Mouse (Mus musculus) cerebellum, postnatal 4 days (tissue): ENCODE measurements around the gene Pdpr.
"Not testable (repeated sequence)": the region's sequence is repeated elsewhere in the genome, so short reads cannot be mapped to it uniquely, and the experiment has no call there.

Source experiments
- DNase-seq, 2 experiments: peaks; one replicate each; pipeline ENCODE4 v3.0.0; 2022; ENCODE audit warnings: low spot score in 2 of 2, mixed read lengths in 1 of 2

Pdpr gene

GRCm38 (mm10) chr8:111090126-111090525, 4.3 kb upstream of the Pdpr start:
- peak; percentile 59 to 73 for DNase-seq

- no peak for DNase-seq
Observed at GRCm38 (mm10) chr8:111091706-111092105, 2.7 kb upstream of the Pdpr start.

GRCm38 (mm10) chr8:111092326-111092725, 2.1 kb upstream of the Pdpr start, which contains the start of gene Clec18a:
Gene Clec18a, minus strand, starts transcription at chr8:111092426.
- DNase-seq, result not testable (repeated sequence)

- peak in 1 of 2 experiments; percentile 13 for DNase-seq
Observed at GRCm38 (mm10) chr8:111094719-111095302, 381 bp downstream of the Pdpr start.

GRCm38 (mm10) chr8:111114891-111115290, 20.5 kb downstream of the Pdpr start:
- DNase-seq, result no peak

- no peak for DNase-seq
Observed at GRCm38 (mm10) chr8:111119481-111119880, 25.1 kb downstream of the Pdpr start.

GRCm38 (mm10) chr8:111130756-111131155, 36.3 kb downstream of the Pdpr start:
- DNase-seq, result no peak

GRCm38 (mm10) chr8:111142521-111142920, 48.1 kb downstream of the Pdpr start:
- DNase-seq, result no peak

- DNase-seq, result peak in 1 of 2 experiments; percentile 14
Observed at GRCm38 (mm10) chr8:111144901-111145459, 50.5 kb downstream of the Pdpr start.

GRCm38 (mm10) chr8:111145460-111146012, 51.1 kb downstream of the Pdpr start:
- peak; percentile 80 to 95 for DNase-seq

- no peak for DNase-seq
Observed at GRCm38 (mm10) chr8:111155721-111156436, 61.4 kb downstream of the Pdpr start.

GRCm38 (mm10) chr8:111157617-111158016, 63.2 kb downstream of the Pdpr start:
- peak; percentile 43 to 59 for DNase-seq

GRCm38 (mm10) chr8:111171661-111172060, 77.2 kb downstream of the Pdpr start:
- no peak for DNase-seq

GRCm38 (mm10) chr8:111185472-111185947, 91.1 kb downstream of the Pdpr start:
- DNase-seq, result peak in 1 of 2 experiments; percentile 54
